10 mouse cellular contexts compared by ENCODE assay signal in the genomic region with DNA sequence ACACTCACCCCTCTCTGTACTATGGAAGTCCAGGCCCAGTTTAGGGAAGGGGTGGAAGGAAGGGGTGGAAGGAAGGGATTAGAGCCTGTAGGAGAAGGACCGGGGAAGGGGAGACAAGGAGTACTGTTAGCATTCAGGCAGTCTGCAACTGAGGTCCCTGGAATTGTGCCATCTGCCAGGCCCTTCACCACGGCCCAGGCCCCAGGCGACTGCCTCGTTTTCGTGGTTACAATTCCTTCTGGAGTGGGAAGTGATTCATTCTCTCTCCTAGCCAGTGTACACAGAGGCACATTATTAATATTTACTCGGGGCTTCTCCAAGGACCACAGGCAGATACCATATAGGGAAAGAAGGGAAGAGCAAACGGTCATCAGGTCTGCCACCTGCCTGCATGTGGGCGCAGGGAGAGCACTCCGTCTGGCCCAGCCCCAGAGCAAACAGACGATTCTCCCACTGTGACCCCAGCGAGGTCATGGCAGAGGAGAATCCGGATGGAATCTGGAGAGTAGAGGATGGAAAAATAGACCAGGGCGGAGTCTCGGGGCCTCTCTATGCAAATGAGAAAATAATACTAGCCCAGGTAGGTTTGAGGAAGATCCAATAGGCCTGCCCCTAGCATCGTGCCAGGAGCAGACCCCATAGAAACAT.
DNase-seq lines count a peak whose midpoint lies in the region; ATAC-seq and TF ChIP-seq lines count a peak whose summit lies in the region.
"Had no signal": no experiment of that assay in that cellular context is flagged by ENCODE, and none has a peak within 500 bp of the region (broad histone marks: within the 10 kb centered on the region; RNA-seq: fewer than 3 reads in every experiment).

No protein-coding gene starts in this region.

- no peak overlapping the region for H3K4me3 ChIP-seq in kidney, adult 2 months (ENCODE audit: insufficient read depth, low read depth, low read length)
- H3K4me3 ChIP-seq in embryonic facial prominence, embryonic 15.5 days (replicated peaks): no peak overlapping the region
- no peak overlapping the region for H3K4me3 ChIP-seq in intestine, postnatal 0 days (ENCODE audit: low read depth, low read length)
- H3K4me3 ChIP-seq in stomach, embryonic 15.5 days (replicated peaks): no peak overlapping the region
- H3K4me3 ChIP-seq: heart, embryonic 12.5 days had no signal

- H3K4me2 ChIP-seq in embryonic facial prominence, embryonic 15.5 days (replicated peaks): peak overlapping the region; percentile 29
- no peak overlapping the region; the same call in 1 of the 2 replicates for H3K4me2 ChIP-seq in intestine, postnatal 0 days (replicated peaks; ENCODE audit: low read depth)
- no peak overlapping the region; the same call in 1 of the 2 replicates for H3K4me2 ChIP-seq in stomach, embryonic 15.5 days
- H3K4me2 ChIP-seq: heart, embryonic 12.5 days had no signal

- TF ChIP-seq CTCF in kidney, adult 2 months (conservative IDR thresholded peaks at IDR 0.05; ENCODE audit: insufficient read depth, insufficient read length, low read depth, low read length): no peak
- TF ChIP-seq CTCF in intestine, postnatal 0 days (IDR thresholded peaks at IDR 0.05; ENCODE audit: low read depth): no peak

- H3K9me3 ChIP-seq in embryonic facial prominence, embryonic 15.5 days (replicated peaks): no peaks in the 10 kb centered on the region
- H3K9me3 ChIP-seq in intestine, postnatal 0 days (ENCODE audit: control insufficient read depth): no peaks in the 10 kb centered on the region
- no peaks in the 10 kb centered on the region for H3K9me3 ChIP-seq in stomach, embryonic 15.5 days
- H3K9me3 ChIP-seq: heart, embryonic 12.5 days had no signal

- DNase-seq in kidney, postnatal 10 days: peak; percentile 20
- DNase-seq in kidney, adult 2 months: no peak
- DNase-seq in kidney, postnatal 36 days: no peak
- no peak for DNase-seq in gastrocnemius, postnatal 4 days (ENCODE audit: low spot score in 2 of 2)
- DNase-seq in spleen, adult 12 weeks (ENCODE audit: low spot score): no peak

- no peak overlapping the region for H3K9ac ChIP-seq in embryonic facial prominence, embryonic 15.5 days
- no peak overlapping the region for H3K9ac ChIP-seq in intestine, postnatal 0 days (ENCODE audit: low read depth, low read length)
- H3K9ac ChIP-seq in stomach, embryonic 15.5 days: no peak overlapping the region
- H3K9ac ChIP-seq: heart, embryonic 12.5 days had no signal

- H3K4me1 ChIP-seq in kidney, adult 2 months (ENCODE audit: control insufficient read depth, insufficient read depth, low read length): no peaks in the 10 kb centered on the region
- H3K4me1 ChIP-seq in embryonic facial prominence, embryonic 15.5 days: peaks cover 57% of the 10 kb centered on the region
- no peaks in the 10 kb centered on the region for H3K4me1 ChIP-seq in intestine, postnatal 0 days (replicated peaks; ENCODE audit: control insufficient read depth, insufficient read depth, low read length)
- H3K4me1 ChIP-seq in stomach, embryonic 15.5 days: peaks cover 8% of the 10 kb centered on the region; the same call in 1 of the 2 replicates

- TF ChIP-seq POLR2A in kidney, adult 2 months (IDR thresholded peaks at IDR 0.05; ENCODE audit: low read depth, low read length): no peak

- 47% methylated on average over 15 of the region's 15 CpGs for WGBS in kidney, adult 2 months
- WGBS in embryonic facial prominence, embryonic 15.5 days: 22% methylated on average over 15 of the region's 15 CpGs
- 24% methylated on average over 15 of the region's 15 CpGs for WGBS in intestine, postnatal 0 days
- WGBS in stomach, embryonic 15.5 days: 26% methylated on average over 15 of the region's 15 CpGs

- H3K27me3 ChIP-seq in kidney, adult 2 months (replicated peaks; ENCODE audit: control insufficient read depth, insufficient read depth, low read length): no peaks in the 10 kb centered on the region
- no peaks in the 10 kb centered on the region for H3K27me3 ChIP-seq in embryonic facial prominence, embryonic 15.5 days
- H3K27me3 ChIP-seq in intestine, postnatal 0 days (replicated peaks; ENCODE audit: control insufficient read depth, insufficient read depth, low read length): no peaks in the 10 kb centered on the region
- H3K27me3 ChIP-seq in stomach, embryonic 15.5 days (replicated peaks): 0 out of 2 replicates have a peak, but pooled peaks cover 3% of the 10 kb centered on the region

- H3K36me3 ChIP-seq in kidney, adult 2 months (ENCODE audit: control insufficient read depth, insufficient read depth, low read length): no peaks in the 10 kb centered on the region
- H3K36me3 ChIP-seq in embryonic facial prominence, embryonic 15.5 days: no peaks in the 10 kb centered on the region
- H3K36me3 ChIP-seq in intestine, postnatal 0 days (ENCODE audit: control insufficient read depth, insufficient read depth): no peaks in the 10 kb centered on the region
- no peaks in the 10 kb centered on the region for H3K36me3 ChIP-seq in stomach, embryonic 15.5 days
- H3K36me3 ChIP-seq: heart, embryonic 12.5 days had no signal

- ATAC-seq in embryonic facial prominence, embryonic 15.5 days (ENCODE audit: insufficient number of reproducible peaks, low FRiP score, low TSS enrichment, low read depth): no peak
- 0 out of 2 replicates have a peak, but pooled peaks have one; percentile 8 for ATAC-seq in intestine, postnatal 0 days
- no peak for ATAC-seq in stomach, embryonic 15.5 days (ENCODE audit: insufficient read depth, low FRiP score, low read depth)

- no peak overlapping the region for H3K27ac ChIP-seq in kidney, adult 2 months (ENCODE audit: insufficient read depth, low read depth, low read length)
- no peak overlapping the region for H3K27ac ChIP-seq in embryonic facial prominence, embryonic 15.5 days (replicated peaks)
- H3K27ac ChIP-seq in intestine, postnatal 0 days (ENCODE audit: low read depth, low read length): no peak overlapping the region
- H3K27ac ChIP-seq in stomach, embryonic 15.5 days: 0 out of 2 replicates have a peak overlapping the region, but pooled peaks have one; percentile 5
- H3K27ac ChIP-seq: macrophage had no signal
